Mouse (Mus musculus) bone marrow macrophage, adult 2 months (primary cell): ENCODE data around the gene Fbxl22.

Experiments
- CTCF ChIP-seq: IDR thresholded peaks from 2 replicates; pipeline ENCODE4 v1.5.1; 2012; ENCODE audit warnings: low read depth, mild to moderate bottlenecking, low read length, moderate library complexity
- POLR2A ChIP-seq: IDR thresholded peaks from 2 replicates; pipeline ENCODE4 v1.6.1; 2012; ENCODE audit warnings: mild to moderate bottlenecking, low read depth, low read length, borderline replicate concordance

- no peak for TF ChIP-seq CTCF
- no peak for TF ChIP-seq POLR2A
These were observed 2.0 kb upstream of the Fbxl22 start for GRCm38 (mm10) chr9:66516296-66516940.
